Mouse (Mus musculus) brown adipose tissue, adult 24 weeks (tissue): ENCODE results near the gene Tmeff1. TPM values are rescaled to one million over a fixed set of nuclear protein-coding genes. Genes with fewer than 3 reads are reported as not detected.
"Not testable (repeated sequence)": the region's sequence is repeated elsewhere in the genome, so short reads cannot be mapped to it uniquely, and the experiment has no call there.

Experiments
- H3K27ac ChIP-seq: fragments of 200-500 bp; replicated peaks from 2 replicates; pipeline ENCODE4 v1.5.1; 2012; ENCODE audit warnings: low read depth, mild to moderate bottlenecking, low read length
- H3K4me1 ChIP-seq: fragments of 200-500 bp; 2 replicates; pipeline ENCODE4 v1.6.1; 2012; ENCODE audit warnings: low read length, mixed read lengths; ENCODE audit not compliant: control insufficient read depth, insufficient read depth, insufficient read length
- H3K4me3 ChIP-seq: fragments of 200-500 bp; 2 replicates; pipeline ENCODE4 v1.5.1; 2012; ENCODE audit warnings: low read depth, mild to moderate bottlenecking, low read length, moderate library complexity; ENCODE audit not compliant: insufficient read depth
- polyA plus RNA-seq: library from polyadenylated mRNA; stranded (reverse); fragments of >200 nt; gene quantifications from 2 replicates; pipeline ENCODE4 v1.2.4, GENCODE M21; 2012; ENCODE audit not compliant: missing spikeins, insufficient read depth, insufficient read length

The Tmeff1 gene
- polyA plus RNA-seq, 1 experiment: 29.2 TPM

- no peak overlapping the region for H3K4me3 ChIP-seq
- H3K4me1 ChIP-seq: no peaks in the 10 kb centered on the region
- H3K27ac ChIP-seq: no peak overlapping the region
These were observed 75.9 kb downstream of the Tmeff1 start for GRCm38 (mm10) chr4:48660619-48661575.

- Histone ChIP-seq H3K4me3 (no peak within 1 kb of the TSS), H3K27ac (no peak within 1 kb of the TSS), H3K4me1 (0 out of 2 replicates have a peak, but pooled peaks cover 2% of the 10 kb centered on the region)
These were observed 78.3 kb downstream of the Tmeff1 start, which contains the start of gene Cavin4 for GRCm38 (mm10) chr4:48663271-48663670. Gene Cavin4 (plus strand): TSS chr4:48663514.

GRCm38 (mm10) chr4:48664021-48664420 lies 79.0 kb downstream of the Tmeff1 start:
- no peak overlapping the region for H3K4me3 ChIP-seq
- 0 out of 2 replicates have a peak, but pooled peaks cover 5% of the 10 kb centered on the region for H3K4me1 ChIP-seq
- H3K27ac ChIP-seq: no peak overlapping the region

GRCm38 (mm10) chr4:48667279-48667678 lies 82.3 kb downstream of the Tmeff1 start:
- no peak overlapping the region for H3K4me3 ChIP-seq
- 0 out of 2 replicates have a peak, but pooled peaks cover 5% of the 10 kb centered on the region for H3K4me1 ChIP-seq
- no peak overlapping the region for H3K27ac ChIP-seq

GRCm38 (mm10) chr4:48672915-48673314 lies 87.9 kb downstream of the Tmeff1 start:
- Histone ChIP-seq H3K4me1 (0 out of 2 replicates have a peak, but pooled peaks cover 5% of the 10 kb centered on the region), H3K27ac (no peak overlapping the region), H3K4me3 (no peak overlapping the region)

- no peak overlapping the region for H3K4me3 ChIP-seq
- no peak overlapping the region for H3K27ac ChIP-seq
- no peaks in the 10 kb centered on the region for H3K4me1 ChIP-seq
These were observed 89.4 kb downstream of the Tmeff1 start for GRCm38 (mm10) chr4:48674412-48674811.

GRCm38 (mm10) chr4:48676570-48677185 lies 91.7 kb downstream of the Tmeff1 start:
- Histone ChIP-seq H3K4me1 (no peaks in the 10 kb centered on the region), H3K27ac (no peak overlapping the region), H3K4me3 (no peak overlapping the region)

GRCm38 (mm10) chr4:48677276-48677675 lies 92.3 kb downstream of the Tmeff1 start:
- Histone ChIP-seq H3K4me3 (no peak overlapping the region), H3K27ac (no peak overlapping the region)

GRCm38 (mm10) chr4:48677812-48678211 lies 92.8 kb downstream of the Tmeff1 start:
- no peak overlapping the region for H3K27ac ChIP-seq
- no peaks in the 10 kb centered on the region for H3K4me1 ChIP-seq
- H3K4me3 ChIP-seq: no peak overlapping the region

More at GRCm38 (mm10) chr4:48677276-48677675, 92.3 kb downstream of the Tmeff1 start:
- H3K4me1 ChIP-seq: no peaks in the 10 kb centered on the region

GRCm38 (mm10) chr4:48678793-48679192 lies 93.8 kb downstream of the Tmeff1 start:
- Histone ChIP-seq H3K4me1 (no peaks in the 10 kb centered on the region), H3K27ac (no peak overlapping the region), H3K4me3 (no peak overlapping the region)

GRCm38 (mm10) chr4:48679728-48680127 lies 94.8 kb downstream of the Tmeff1 start:
- not testable (repeated sequence) for H3K4me3 ChIP-seq, H3K4me1 ChIP-seq, H3K27ac ChIP-seq

GRCm38 (mm10) chr4:48680214-48680613 lies 95.2 kb downstream of the Tmeff1 start:
- H3K4me1 ChIP-seq: no peaks in the 10 kb centered on the region
- no peak overlapping the region for H3K4me3 ChIP-seq
- H3K27ac ChIP-seq: no peak overlapping the region

GRCm38 (mm10) chr4:48680648-48681343 lies 95.8 kb downstream of the Tmeff1 start:
- no peaks in the 10 kb centered on the region for H3K4me1 ChIP-seq
- no peak overlapping the region for H3K4me3 ChIP-seq
- H3K27ac ChIP-seq: no peak overlapping the region

- no peaks in the 10 kb centered on the region for H3K4me1 ChIP-seq
- H3K27ac ChIP-seq: no peak overlapping the region
These were observed 98.2 kb downstream of the Tmeff1 start for GRCm38 (mm10) chr4:48683126-48683525.

GRCm38 (mm10) chr4:48683633-48684209 lies 98.7 kb downstream of the Tmeff1 start:
- H3K4me1 ChIP-seq, H3K27ac ChIP-seq, H3K4me3 ChIP-seq: not testable (repeated sequence)

More at GRCm38 (mm10) chr4:48683126-48683525, 98.2 kb downstream of the Tmeff1 start:
- no peak overlapping the region for H3K4me3 ChIP-seq
